Mouse (Mus musculus) left cerebral cortex, adult 9 months (tissue): ENCODE measurements at regions not wholly inside any gene's neighbourhood (a gene's known extent, or its start where the extent isn't known, plus 50 kb on each side); places are given as distances from the start of the nearest gene placed in this dataset.

ENCODE experiments used
- DNase-seq, 2 experiments: peaks; one replicate each; pipeline ENCODE4 v3.0.0; 2022; ENCODE audit warnings: low spot score in 2 of 2

GRCm38 (mm10) chr11:31282136-31282535 is 87.7 kb downstream of the Stc2 start:
- DNase-seq: no peak

GRCm38 (mm10) chr11:31248467-31248866 is 66.2 kb upstream of the Gm17332 start:
- DNase-seq: peak; percentile 39 to 92
